Mouse (Mus musculus) heart, embryonic 14.5 days (tissue): ENCODE measurements at regions not wholly inside any gene's neighbourhood (a gene's known extent, or its start where the extent isn't known, plus 50 kb on each side); places are given as distances from the start of the nearest gene placed in this dataset.
A peak's percentile ranks its signal among the peaks of the same experiment; 100 is the strongest.

Experiments used
- ATAC-seq: fragments of 200-750 bp; cut with Nextera tagmentation; 2 replicates; pipeline ENCODE4 v1.8.0; 2017; ENCODE audit warnings: low read depth, moderate TSS enrichment; ENCODE audit not compliant: insufficient number of reproducible peaks, insufficient read depth, low FRiP score
- H3K27ac ChIP-seq, 2 experiments: fragments of 200-500 bp in 1 of 2; fragments of 300-500 bp in 1 of 2; sonication (generic) in 1 of 2; replicated peaks in 1 of 2; 2 replicates each; pipeline ENCODE4 v1.5.1; 2012 to 2014; ENCODE audit warnings: low read depth in 2 of 2, low read length in 2 of 2, control low read depth in 1 of 2, mild to moderate bottlenecking in 1 of 2, mixed read lengths in 1 of 2; ENCODE audit not compliant: control insufficient read depth in 1 of 2, insufficient read depth in 1 of 2
- H3K27me3 ChIP-seq: fragments of 300-500 bp; sonication (generic); 2 replicates; pipeline ENCODE4 v1.6.1; 2014; ENCODE audit warnings: mild to moderate bottlenecking, low read length, control low read depth; ENCODE audit not compliant: control insufficient read depth, insufficient read depth
- H3K36me3 ChIP-seq: fragments of 300-500 bp; sonication (generic); 2 replicates; pipeline ENCODE4 v1.6.1; 2014; ENCODE audit warnings: mild to moderate bottlenecking, control low read depth, low read length, mixed read lengths; ENCODE audit not compliant: control insufficient read depth, insufficient read depth
- H3K4me1 ChIP-seq, 2 experiments: fragments of 200-500 bp in 1 of 2; fragments of 300-500 bp in 1 of 2; sonication (generic) in 1 of 2; 2 replicates each; pipeline ENCODE4 v1.6.1; 2012 to 2014; ENCODE audit warnings: low read length in 2 of 2, control low read depth in 1 of 2, mixed read lengths in 1 of 2; ENCODE audit not compliant: control insufficient read depth in 2 of 2, insufficient read depth in 2 of 2
- H3K4me2 ChIP-seq: fragments of 300-500 bp; sonication (generic); 2 replicates; pipeline ENCODE4 v1.6.1; 2014; ENCODE audit warnings: mild to moderate bottlenecking, low read length
- H3K4me3 ChIP-seq, 2 experiments: fragments of 200-500 bp in 1 of 2; fragments of 300-500 bp in 1 of 2; sonication (generic) in 1 of 2; 2 replicates each; pipeline ENCODE4 v1.5.1; 2012 to 2014; ENCODE audit warnings: low read length in 2 of 2, mild to moderate bottlenecking in 2 of 2, control low read depth in 1 of 2, low read depth in 1 of 2, moderate library complexity in 1 of 2; ENCODE audit not compliant: control insufficient read depth in 1 of 2, insufficient read depth in 1 of 2
- H3K9ac ChIP-seq: fragments of 300-500 bp; sonication (generic); 2 replicates; pipeline ENCODE4 v1.6.1; 2014; ENCODE audit warnings: mild to moderate bottlenecking, low read length
- H3K9me3 ChIP-seq: fragments of 300-500 bp; sonication (generic); 2 replicates; pipeline ENCODE4 v1.6.1; 2016; ENCODE audit warnings: low read length, control low read depth; ENCODE audit not compliant: control insufficient read depth
- WGBS: fragments of 180-500 bp; shearing (Covaris S2); extraction: QIAGEN DNeasy Blood & Tissue Kit; methylation state at CpG from one replicate; pipeline ENCODE4 v1.1.7; 2014; 5-methylcytosine and 5-hydroxymethylcytosine counted together

DNA sequence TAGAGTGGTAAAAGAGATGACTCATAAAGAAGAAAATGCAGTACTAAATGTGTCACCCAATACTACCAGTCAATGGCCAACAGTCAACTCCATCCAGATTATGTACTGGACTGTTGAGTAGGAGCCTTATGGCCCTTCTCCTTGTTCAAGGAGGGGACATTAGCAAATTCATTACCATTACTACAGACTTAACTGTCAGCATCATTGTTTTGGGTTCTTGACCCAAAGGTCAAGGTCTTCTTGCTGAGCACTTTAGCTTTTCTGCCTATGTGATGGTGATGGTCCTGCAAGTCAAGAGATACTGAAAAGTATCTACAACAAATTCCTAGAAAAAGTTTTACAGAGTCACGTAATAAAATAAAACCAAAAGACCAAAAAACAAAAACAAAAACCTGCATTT lies 1251.4 kb downstream of the Gm37988 start:
- no peak overlapping the region for H3K27ac ChIP-seq
- no peaks in the 10 kb centered on the region for H3K4me1 ChIP-seq
- no peak overlapping the region for H3K4me3 ChIP-seq
- H3K9ac ChIP-seq = no peak overlapping the region
- 86% methylated on average over 1 of the region's 1 CpGs for WGBS
- H3K27me3 ChIP-seq = no peaks in the 10 kb centered on the region
- no peaks in the 10 kb centered on the region for H3K9me3 ChIP-seq
- no peak for ATAC-seq
- no peak overlapping the region for H3K4me2 ChIP-seq
- H3K36me3 ChIP-seq = no peaks in the 10 kb centered on the region

DNA sequence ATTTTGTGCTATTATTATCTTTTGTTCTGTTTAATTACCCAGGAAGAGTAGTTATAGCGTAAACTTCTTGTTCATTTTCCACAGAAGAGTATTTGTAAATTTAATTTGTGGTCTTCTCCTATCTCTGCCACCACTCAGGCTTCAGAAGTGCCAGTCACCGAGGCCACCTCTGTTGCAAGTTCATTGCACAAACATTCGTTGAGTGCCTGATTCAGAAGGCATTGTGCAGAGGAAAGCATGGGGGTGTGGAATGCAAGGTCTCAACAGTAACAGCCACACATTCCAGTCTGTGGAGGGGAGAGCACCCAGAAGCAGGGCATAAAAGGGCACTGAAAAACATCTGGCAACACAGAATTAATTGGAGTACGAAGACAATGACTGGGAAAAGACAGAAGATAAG lies 1268.9 kb downstream of the Gm37988 start:
- no peak overlapping the region for H3K4me3 ChIP-seq
- no peak overlapping the region for H3K9ac ChIP-seq
- H3K9me3 ChIP-seq = no peaks in the 10 kb centered on the region
- no peak overlapping the region for H3K4me2 ChIP-seq
- peaks cover 0 to 8% of the 10 kb centered on the region in 2 experiments; a peak in 2 of 4 replicates for H3K4me1 ChIP-seq
- H3K27ac ChIP-seq = peak overlapping the region; percentile 10 to 56; a peak in 2 of 4 replicates
- no peaks in the 10 kb centered on the region for H3K27me3 ChIP-seq
- peak; percentile 66 for ATAC-seq
- no peaks in the 10 kb centered on the region for H3K36me3 ChIP-seq
- WGBS = 24% methylated on average over 4 of the region's 4 CpGs

DNA sequence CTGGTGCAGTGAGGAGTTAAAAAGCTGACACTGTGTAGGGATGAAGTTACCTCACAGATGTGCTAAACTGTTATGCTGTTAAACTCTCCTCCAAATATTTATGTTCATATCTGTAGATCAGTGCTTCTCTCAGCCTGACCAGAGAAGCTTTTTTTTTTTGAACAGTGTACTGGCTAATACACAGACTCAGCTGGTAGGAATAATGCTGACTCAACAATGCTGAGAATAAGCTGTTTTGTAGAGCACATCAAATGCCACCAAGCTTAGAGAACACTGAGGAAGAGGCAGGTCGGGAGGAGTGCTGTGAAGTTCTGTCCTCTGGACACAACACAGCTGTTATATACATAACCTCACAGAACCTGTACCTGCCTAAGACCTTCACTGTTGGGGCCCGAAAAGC lies 1274.2 kb downstream of the Gm37988 start:
- 82% methylated on average over 2 of the region's 2 CpGs for WGBS
- no peaks in the 10 kb centered on the region for H3K36me3 ChIP-seq
- H3K9ac ChIP-seq = no peak overlapping the region
- no peak for ATAC-seq
- no peak overlapping the region for H3K4me2 ChIP-seq
- H3K9me3 ChIP-seq = no peaks in the 10 kb centered on the region
- H3K4me1 ChIP-seq = no peaks in the 10 kb centered on the region
- H3K27me3 ChIP-seq = no peaks in the 10 kb centered on the region
- no peak overlapping the region for H3K4me3 ChIP-seq
- no peak overlapping the region for H3K27ac ChIP-seq

DNA sequence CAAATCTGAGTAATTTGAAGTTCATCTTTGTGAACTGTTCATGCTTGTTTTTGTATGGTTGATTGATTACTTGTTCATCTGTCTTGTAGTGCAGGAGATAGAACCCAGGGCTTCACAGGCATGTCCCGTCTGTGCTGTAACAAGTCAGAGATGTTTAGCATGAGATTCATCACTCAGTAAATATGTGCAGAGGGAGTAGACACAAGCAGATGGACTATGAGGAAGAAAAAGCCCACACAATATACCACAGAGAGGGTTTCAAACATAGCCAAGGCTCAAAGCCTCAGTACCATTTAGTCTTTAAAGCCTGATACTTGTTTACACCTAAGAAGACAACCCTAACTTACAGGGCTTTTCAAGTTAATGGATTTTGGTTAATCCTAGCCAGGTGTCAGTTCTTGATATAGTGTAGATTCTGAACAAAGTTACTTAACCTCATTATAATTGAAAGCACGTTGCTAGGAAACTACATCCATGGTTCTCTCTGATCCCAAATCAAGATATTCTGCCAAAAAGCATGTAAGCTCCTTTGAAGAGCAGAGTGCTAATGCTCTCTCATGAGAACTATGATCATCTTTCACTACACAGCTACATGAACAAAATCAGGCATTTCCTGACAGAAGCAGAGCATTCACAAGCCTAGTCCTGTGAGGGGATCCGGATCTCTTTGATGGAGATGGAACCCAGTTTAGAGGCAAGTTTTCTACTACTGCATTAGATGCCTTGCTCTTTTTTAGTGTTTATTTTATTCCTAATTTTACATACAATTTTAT lies 1286.7 kb downstream of the Gm37988 start:
- no peaks in the 10 kb centered on the region for H3K27me3 ChIP-seq
- 63% methylated on average over 3 of the region's 3 CpGs for WGBS
- H3K4me3 ChIP-seq = no peak overlapping the region
- H3K4me1 ChIP-seq = no peaks in the 10 kb centered on the region
- ATAC-seq = no peak
- H3K4me2 ChIP-seq = no peak overlapping the region
- H3K36me3 ChIP-seq = no peaks in the 10 kb centered on the region
- no peaks in the 10 kb centered on the region for H3K9me3 ChIP-seq
- H3K9ac ChIP-seq = no peak overlapping the region
- H3K27ac ChIP-seq = no peak overlapping the region

DNA sequence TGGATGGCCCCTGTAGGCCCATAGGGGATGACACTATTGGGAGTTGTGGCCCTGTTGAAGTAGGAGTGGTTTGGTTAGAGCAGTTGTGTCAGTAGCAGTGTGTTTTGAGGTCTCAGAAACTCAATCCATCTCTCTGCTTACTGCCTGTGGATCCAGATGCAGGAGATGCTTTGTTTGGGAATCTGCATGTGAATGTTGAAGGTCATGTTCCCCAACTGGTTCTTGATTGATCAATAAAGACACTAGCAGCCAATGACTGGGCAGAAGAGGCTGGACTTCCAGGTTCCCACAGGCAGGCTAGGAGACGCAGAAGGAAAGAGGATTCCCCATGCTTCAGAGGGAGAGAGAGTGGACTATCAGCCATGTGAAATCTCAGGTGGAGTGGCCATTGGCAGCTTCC lies 1309.9 kb downstream of the Gm37988 start:
- Histone ChIP-seq H3K9me3 (no peaks in the 10 kb centered on the region), H3K27ac (no peak overlapping the region), H3K4me2 (no peak overlapping the region), H3K27me3 (no peaks in the 10 kb centered on the region), H3K4me3 (no peak overlapping the region), H3K4me1 (no peaks in the 10 kb centered on the region), H3K36me3 (no peaks in the 10 kb centered on the region), H3K9ac (no peak overlapping the region)
- 93% methylated on average over 1 of the region's 1 CpGs for WGBS
- ATAC-seq = no peak

DNA sequence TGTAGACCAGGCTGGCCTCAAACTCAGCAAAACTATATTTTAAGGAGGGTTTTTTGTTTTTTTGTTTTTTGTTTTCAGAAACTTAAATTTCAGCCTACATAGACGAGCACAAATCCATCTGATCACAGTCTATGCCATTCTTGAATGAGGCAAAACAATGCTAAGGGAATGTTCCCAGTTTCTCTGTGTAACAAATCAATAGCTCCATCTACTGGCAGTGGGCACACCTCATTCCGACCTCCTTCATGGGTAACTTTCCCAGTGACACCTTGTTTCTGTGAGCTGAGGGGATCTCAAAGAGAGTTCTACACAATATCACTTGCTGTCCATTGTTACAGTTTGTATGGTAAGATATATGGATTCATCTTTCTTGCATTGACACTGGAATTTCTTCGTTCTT lies 1327.4 kb downstream of the Gm37988 start:
- Histone ChIP-seq H3K27ac (no peak overlapping the region), H3K9ac (no peak overlapping the region), H3K4me2 (no peak overlapping the region), H3K4me3 (no peak overlapping the region), H3K36me3 (no peaks in the 10 kb centered on the region), H3K27me3 (no peaks in the 10 kb centered on the region), H3K4me1 (no peaks in the 10 kb centered on the region), H3K9me3 (no peaks in the 10 kb centered on the region)
- no peak for ATAC-seq
- WGBS = 12% methylated on average over 3 of the region's 3 CpGs

DNA sequence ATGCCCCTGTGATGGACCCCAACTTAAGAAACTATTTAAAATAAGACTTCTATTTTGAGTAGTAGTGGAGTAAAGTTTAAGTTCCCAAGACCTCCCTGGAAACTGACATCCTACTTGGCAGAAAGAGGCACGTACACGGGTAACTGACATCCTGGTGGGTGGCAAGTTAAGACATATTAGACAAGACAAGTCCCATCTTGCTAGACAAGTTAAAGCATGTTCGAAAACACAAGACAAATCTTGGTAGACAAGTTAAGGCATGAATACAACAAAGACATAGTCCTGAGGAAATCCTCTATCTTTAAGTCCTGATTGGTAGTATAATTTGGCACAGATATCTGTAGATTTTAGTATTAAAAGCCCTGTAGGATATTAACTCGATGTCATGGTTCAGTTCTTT lies 1332.6 kb downstream of the Gm37988 start:
- H3K9me3 ChIP-seq = no peaks in the 10 kb centered on the region
- no peak for ATAC-seq
- H3K27me3 ChIP-seq = no peaks in the 10 kb centered on the region
- H3K36me3 ChIP-seq = no peaks in the 10 kb centered on the region
- 80% methylated on average over 4 of the region's 4 CpGs for WGBS
- no peaks in the 10 kb centered on the region for H3K4me1 ChIP-seq
- no peak overlapping the region for H3K4me3 ChIP-seq
- no peak overlapping the region for H3K27ac ChIP-seq
- no peak overlapping the region for H3K9ac ChIP-seq
- H3K4me2 ChIP-seq = no peak overlapping the region

DNA sequence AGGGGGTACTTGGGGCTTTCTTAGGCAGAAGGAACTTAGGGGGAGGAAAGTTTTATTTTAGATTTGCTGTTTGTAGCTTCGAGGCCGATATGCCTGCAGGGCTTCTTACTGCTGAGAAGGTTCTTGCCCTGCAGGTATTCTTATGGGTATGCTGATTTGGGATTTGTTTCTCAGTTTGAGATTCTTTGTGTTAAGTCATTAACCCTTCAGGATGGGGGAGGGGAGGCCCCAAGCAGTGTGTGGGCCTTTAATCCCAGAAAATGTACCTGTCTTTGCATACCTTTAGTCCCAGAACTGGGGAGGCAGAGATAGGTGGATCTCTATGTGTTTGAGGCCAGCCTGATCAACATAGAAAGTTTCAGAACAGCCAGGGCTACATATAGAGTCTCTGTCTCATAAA lies 1335.1 kb downstream of the Gm37988 start:
- Histone ChIP-seq H3K4me3 (no peak overlapping the region), H3K4me2 (no peak overlapping the region), H3K9ac (no peak overlapping the region), H3K36me3 (no peaks in the 10 kb centered on the region), H3K27ac (no peak overlapping the region), H3K27me3 (no peaks in the 10 kb centered on the region), H3K9me3 (no peaks in the 10 kb centered on the region), H3K4me1 (no peaks in the 10 kb centered on the region)
- ATAC-seq = no peak
- WGBS = 49% methylated on average over 2 of the region's 2 CpGs
